Mouse (Mus musculus): Measurements from ENCODE around the gene Tpst2. TPM values are rescaled to one million over a fixed set of nuclear protein-coding genes. Genes with fewer than 3 reads are reported as not detected.

The Tpst2 gene
- polyA plus RNA-seq, 1 experiment from 2014 or later: 52.0 TPM

DNA sequence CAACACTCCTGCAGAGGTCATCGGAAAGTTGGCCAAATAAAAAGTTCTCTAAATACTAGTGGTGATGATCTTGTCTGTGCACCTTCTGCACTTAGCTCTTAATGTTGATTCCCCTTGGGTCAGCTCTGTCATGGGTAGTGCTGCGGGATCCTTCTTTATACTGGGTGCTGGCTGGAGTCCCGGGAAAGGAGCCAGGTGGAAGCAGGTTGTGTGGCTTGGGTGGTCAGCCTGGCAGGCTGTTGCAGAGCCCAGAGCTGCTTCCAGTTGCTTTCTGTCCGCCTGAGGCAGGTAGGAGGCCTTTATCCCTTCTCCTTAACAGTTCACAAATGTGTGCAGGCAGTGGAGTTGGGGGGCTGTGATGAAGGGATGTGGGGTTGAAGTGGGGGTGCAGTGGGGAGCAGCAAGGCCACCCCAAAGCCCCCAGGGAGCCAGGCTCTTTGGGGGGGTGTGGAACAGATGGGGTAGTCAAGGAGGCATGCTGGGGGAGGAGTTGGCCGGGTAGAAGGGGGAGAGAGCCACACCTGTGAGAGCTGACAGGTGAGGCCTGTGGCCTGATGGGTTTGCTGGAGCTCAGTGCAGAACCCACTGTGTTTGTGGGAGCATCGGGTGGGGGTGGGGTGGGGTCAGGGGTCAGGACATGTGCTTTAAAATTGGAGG, 5.8 kb downstream of the Tpst2 start:
- peaks cover 76% of the 10 kb centered on the region for H3K4me1 ChIP-seq
- no peak for ATAC-seq (ENCODE audit: insufficient number of reproducible peaks, low FRiP score, low TSS enrichment, low read depth)
- no peak overlapping the region for H3K27ac ChIP-seq (replicated peaks)
- 64% methylated on average over 6 of the region's 6 CpGs for WGBS
- no peaks in the 10 kb centered on the region for H3K9me3 ChIP-seq (replicated peaks)
- no peaks in the 10 kb centered on the region for H3K36me3 ChIP-seq
- H3K4me2 ChIP-seq (replicated peaks): no peak overlapping the region
- H3K9ac ChIP-seq: no peak overlapping the region
- H3K27me3 ChIP-seq: no peaks in the 10 kb centered on the region
- H3K4me3 ChIP-seq (replicated peaks): no peak overlapping the region

DNA sequence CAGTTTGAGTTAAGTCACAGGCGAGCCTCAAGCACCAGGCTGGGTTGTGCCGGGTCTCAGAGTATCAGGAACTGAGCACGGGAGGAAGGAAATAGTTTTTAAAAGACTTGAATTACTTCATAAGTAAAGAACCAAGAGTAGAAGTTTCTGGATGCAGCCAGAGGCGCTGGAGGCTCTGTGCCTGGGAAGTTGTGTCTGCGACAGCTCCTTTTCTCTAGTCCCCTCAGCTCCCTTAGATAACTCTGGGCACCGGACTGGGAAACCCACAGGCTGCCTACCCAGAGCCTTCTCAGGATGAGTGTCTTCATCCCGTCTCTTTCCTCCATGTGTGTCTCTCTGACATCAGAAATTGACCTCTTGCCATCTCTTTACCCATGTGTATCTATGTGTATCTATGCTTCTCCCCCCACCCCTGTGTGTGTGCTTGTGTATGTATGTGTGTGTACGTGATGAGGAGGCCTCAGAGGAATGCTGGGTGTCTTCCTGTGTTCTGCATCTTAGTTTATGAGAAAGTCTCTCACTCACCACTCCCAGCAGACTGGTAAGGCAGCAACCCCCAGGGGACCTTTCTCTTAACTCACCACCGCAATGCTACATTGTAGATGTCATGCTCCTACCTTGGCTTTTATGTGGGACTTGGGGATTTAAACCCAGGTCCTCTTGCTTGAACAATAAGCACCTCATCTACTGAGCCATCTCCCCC, 6.4 kb downstream of the Tpst2 start:
- Histone ChIP-seq H3K9ac (no peak overlapping the region), H3K9me3 (replicated peaks) (no peaks in the 10 kb centered on the region), H3K4me2 (replicated peaks) (no peak overlapping the region), H3K27me3 (no peaks in the 10 kb centered on the region), H3K27ac (replicated peaks) (no peak overlapping the region), H3K4me1 (peaks cover 75% of the 10 kb centered on the region), H3K4me3 (replicated peaks) (no peak overlapping the region), H3K36me3 (no peaks in the 10 kb centered on the region)
- 55% methylated on average over 9 of the region's 9 CpGs for WGBS
- ATAC-seq (ENCODE audit: insufficient number of reproducible peaks, low FRiP score, low TSS enrichment, low read depth): no peak

DNA sequence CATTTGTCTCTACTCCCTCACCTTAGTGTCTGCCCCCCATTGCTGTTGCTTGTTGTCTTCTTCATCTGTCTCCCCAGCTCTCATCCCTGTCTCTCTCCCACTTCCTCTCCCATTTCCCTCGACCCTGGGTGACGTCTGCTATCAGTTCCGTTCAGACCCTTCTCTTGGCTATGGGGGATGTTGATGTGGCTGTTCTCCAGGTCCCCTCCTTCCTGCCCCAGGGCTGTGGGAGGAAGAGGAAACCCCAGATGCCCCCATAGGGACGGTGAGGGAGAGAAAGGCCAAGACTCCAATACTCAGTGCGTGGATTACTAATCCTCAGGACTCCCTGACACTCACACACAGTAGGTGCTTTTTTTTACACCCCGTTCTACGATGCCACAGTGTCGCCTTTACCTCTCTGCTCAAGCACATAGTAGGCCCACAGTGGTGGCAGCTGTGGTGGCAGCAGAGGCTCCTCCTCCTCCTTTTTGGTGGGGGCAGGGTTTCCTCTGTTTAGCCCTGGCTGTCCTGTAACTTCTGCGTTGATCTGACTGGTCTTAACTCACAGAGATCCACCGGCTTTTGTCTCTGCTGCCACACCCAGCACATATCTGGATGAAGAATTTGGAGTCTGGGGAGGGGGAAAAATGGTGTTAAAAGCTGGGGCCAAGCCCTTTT, 7.2 kb downstream of the Tpst2 start:
- Histone ChIP-seq H3K9me3 (replicated peaks) (no peaks in the 10 kb centered on the region), H3K4me2 (replicated peaks) (no peak overlapping the region), H3K4me1 (peaks cover 75% of the 10 kb centered on the region), H3K36me3 (no peaks in the 10 kb centered on the region), H3K27ac (replicated peaks) (no peak overlapping the region), H3K27me3 (no peaks in the 10 kb centered on the region), H3K9ac (no peak overlapping the region), H3K4me3 (replicated peaks) (no peak overlapping the region)
- 59% methylated on average over 10 of the region's 10 CpGs for WGBS
- ATAC-seq (ENCODE audit: insufficient number of reproducible peaks, low FRiP score, low TSS enrichment, low read depth): no peak

DNA sequence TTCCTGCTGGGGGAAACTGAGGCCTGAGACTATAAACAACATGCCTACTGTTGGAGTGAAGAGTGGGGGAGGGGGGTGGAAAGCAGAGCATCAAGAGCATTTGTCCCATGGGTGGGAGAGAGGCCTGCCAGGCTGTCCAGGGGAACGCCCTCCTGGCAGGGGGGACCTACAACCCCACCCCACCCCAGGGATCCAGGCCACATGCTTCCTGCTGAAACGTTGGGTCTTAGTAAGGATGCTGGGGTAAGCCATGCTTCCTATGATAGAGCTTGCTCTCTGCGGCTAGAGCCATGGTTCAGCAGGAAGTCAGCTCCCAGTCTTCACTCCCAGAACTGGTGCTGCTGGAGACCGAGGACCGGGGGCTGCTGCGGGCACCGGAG, 7.7 kb downstream of the Tpst2 start:
- peaks cover 73% of the 10 kb centered on the region for H3K4me1 ChIP-seq
- WGBS: 69% methylated on average over 7 of the region's 7 CpGs
- no peak overlapping the region for H3K4me2 ChIP-seq (replicated peaks)
- H3K9ac ChIP-seq: no peak overlapping the region
- H3K27me3 ChIP-seq: no peaks in the 10 kb centered on the region
- H3K9me3 ChIP-seq (replicated peaks): no peaks in the 10 kb centered on the region
- H3K36me3 ChIP-seq: no peaks in the 10 kb centered on the region
- no peak overlapping the region for H3K4me3 ChIP-seq (replicated peaks)
- no peak for ATAC-seq (ENCODE audit: insufficient number of reproducible peaks, low FRiP score, low TSS enrichment, low read depth)
- no peak overlapping the region for H3K27ac ChIP-seq (replicated peaks)

DNA sequence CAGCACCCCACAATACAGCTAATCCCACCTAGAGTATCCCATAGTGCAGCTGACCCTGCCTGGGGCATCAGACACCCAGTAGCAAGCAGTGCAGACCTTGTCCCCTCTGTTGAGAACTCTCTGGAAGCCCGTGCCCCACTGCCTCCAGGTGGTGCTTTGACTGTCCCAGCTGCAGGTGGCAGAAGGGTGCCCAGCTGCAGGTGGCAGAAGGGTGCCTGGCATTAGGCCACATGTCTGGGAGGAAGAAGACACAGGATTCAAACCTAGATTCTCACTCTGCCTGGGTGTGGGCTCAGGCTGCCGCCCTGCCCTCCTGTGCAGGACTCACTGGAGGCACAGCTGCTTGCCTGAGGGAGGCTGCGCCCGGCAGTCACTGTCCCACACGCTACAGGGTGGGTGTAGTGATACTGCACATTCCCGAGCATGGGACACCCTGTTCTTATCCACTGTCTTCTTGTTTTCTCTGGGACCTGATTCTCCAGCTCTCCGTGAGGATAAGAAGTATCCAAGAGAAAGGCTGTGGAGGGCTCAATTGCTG, 9.1 kb downstream of the Tpst2 start:
- no peaks in the 10 kb centered on the region for H3K9me3 ChIP-seq (replicated peaks)
- H3K36me3 ChIP-seq: no peaks in the 10 kb centered on the region
- 83% methylated on average over 7 of the region's 7 CpGs for WGBS
- ATAC-seq (ENCODE audit: insufficient number of reproducible peaks, low FRiP score, low TSS enrichment, low read depth): no peak
- H3K27me3 ChIP-seq: no peaks in the 10 kb centered on the region
- no peak overlapping the region for H3K4me3 ChIP-seq (replicated peaks)
- no peak overlapping the region for H3K4me2 ChIP-seq (replicated peaks)
- no peak overlapping the region for H3K27ac ChIP-seq (replicated peaks)
- no peak overlapping the region for H3K9ac ChIP-seq
- H3K4me1 ChIP-seq: peaks cover 61% of the 10 kb centered on the region

DNA sequence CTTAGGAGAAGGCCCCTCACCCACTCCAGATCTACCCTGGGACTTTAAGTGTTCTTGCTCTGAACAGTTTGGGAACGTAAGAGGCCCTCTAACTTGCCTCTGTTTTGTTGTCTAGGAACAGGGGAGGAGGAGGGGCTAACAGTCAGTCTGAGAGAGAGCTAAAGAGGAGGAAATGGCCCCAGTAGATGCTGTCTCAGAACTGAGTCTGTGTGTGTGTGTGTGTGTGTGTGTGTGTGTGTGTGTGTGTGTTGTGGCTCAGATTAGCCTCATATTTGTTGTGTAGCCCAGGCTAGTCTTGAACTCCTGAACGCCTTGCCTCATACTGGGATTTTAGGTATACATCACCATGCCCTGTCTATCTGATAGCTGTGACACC, 10.1 kb downstream of the Tpst2 start:
- 67% methylated on average over 2 of the region's 2 CpGs for whole genome bisulfite sequencing
- H3K4me3 ChIP-seq (replicated peaks): no peak overlapping the region
- H3K27me3 ChIP-seq: no peaks in the 10 kb centered on the region
- peaks cover 56% of the 10 kb centered on the region for H3K4me1 ChIP-seq
- H3K36me3 ChIP-seq: no peaks in the 10 kb centered on the region
- no peak for ATAC-seq (ENCODE audit: insufficient number of reproducible peaks, low FRiP score, low TSS enrichment, low read depth)
- no peaks in the 10 kb centered on the region for H3K9me3 ChIP-seq (replicated peaks)
- H3K27ac ChIP-seq (replicated peaks): no peak overlapping the region
- H3K9ac ChIP-seq: no peak overlapping the region
- H3K4me2 ChIP-seq (replicated peaks): no peak overlapping the region

DNA sequence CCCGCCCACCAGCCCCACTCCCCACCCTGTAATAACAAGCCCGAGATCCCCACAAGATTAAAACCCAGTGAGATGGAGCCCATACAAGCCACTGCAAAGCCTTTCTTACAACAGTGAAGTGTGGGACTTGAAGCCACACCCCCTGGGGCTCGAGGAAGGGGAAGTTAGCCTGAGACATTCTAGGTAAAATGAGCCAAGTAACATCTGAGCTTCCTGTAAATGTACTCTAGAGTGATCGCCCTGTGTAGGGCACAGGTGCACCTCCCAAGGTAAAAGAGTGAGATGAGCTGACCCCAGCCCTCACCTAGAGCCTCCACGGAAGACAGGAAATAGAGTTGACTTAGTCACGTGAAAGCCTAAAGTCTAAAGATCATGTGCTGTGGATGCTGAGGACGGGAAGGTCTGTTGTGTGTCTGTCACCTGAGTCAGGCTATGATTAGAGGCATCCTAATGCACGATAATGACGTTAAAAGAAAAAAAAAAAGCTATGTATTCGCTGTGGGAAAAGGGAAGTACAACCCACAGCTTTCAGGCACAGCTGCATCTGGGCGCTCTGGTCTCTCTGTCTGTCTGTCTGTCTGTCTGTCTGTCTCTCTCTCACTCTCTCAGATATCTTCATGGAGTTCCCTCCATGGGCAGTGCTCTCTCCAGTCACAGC, 10.6 kb downstream of the Tpst2 start:
- H3K9me3 ChIP-seq (replicated peaks): no peaks in the 10 kb centered on the region
- WGBS: 65% methylated on average over 11 of the region's 11 CpGs
- no peaks in the 10 kb centered on the region for H3K36me3 ChIP-seq
- H3K4me2 ChIP-seq (replicated peaks): no peak overlapping the region
- H3K27ac ChIP-seq (replicated peaks): no peak overlapping the region
- no peak overlapping the region for H3K9ac ChIP-seq
- peaks cover 56% of the 10 kb centered on the region for H3K4me1 ChIP-seq
- no peaks in the 10 kb centered on the region for H3K27me3 ChIP-seq
- no peak for ATAC-seq (ENCODE audit: insufficient number of reproducible peaks, low FRiP score, low TSS enrichment, low read depth)
- H3K4me3 ChIP-seq (replicated peaks): no peak overlapping the region

DNA sequence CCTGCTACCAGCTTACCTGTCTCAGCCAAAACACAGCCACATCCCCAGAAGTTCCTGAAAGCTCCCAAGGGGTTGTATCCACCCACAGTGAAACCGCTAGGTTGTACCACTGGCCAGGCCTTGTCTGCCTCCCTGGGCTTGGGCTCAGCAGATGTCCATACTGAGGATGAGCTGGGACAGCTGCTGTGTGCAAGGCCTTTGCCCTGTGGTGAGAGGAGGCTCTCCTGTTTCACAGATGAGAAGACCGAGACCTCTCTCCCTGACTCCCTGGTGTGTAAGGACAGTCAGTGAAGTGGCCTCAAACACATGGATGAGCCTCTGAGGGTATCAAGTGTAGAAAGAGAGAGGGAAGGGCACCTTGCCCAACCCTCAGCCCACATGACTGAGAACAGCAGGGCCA, 11.2 kb downstream of the Tpst2 start:
- no peaks in the 10 kb centered on the region for H3K36me3 ChIP-seq
- WGBS: 82% methylated on average over 2 of the region's 2 CpGs
- H3K4me3 ChIP-seq (replicated peaks): no peak overlapping the region
- peaks cover 54% of the 10 kb centered on the region for H3K4me1 ChIP-seq
- no peaks in the 10 kb centered on the region for H3K9me3 ChIP-seq (replicated peaks)
- H3K27ac ChIP-seq (replicated peaks): no peak overlapping the region
- no peaks in the 10 kb centered on the region for H3K27me3 ChIP-seq
- ATAC-seq (ENCODE audit: insufficient number of reproducible peaks, low FRiP score, low TSS enrichment, low read depth): no peak
- H3K9ac ChIP-seq: no peak overlapping the region
- H3K4me2 ChIP-seq (replicated peaks): no peak overlapping the region

DNA sequence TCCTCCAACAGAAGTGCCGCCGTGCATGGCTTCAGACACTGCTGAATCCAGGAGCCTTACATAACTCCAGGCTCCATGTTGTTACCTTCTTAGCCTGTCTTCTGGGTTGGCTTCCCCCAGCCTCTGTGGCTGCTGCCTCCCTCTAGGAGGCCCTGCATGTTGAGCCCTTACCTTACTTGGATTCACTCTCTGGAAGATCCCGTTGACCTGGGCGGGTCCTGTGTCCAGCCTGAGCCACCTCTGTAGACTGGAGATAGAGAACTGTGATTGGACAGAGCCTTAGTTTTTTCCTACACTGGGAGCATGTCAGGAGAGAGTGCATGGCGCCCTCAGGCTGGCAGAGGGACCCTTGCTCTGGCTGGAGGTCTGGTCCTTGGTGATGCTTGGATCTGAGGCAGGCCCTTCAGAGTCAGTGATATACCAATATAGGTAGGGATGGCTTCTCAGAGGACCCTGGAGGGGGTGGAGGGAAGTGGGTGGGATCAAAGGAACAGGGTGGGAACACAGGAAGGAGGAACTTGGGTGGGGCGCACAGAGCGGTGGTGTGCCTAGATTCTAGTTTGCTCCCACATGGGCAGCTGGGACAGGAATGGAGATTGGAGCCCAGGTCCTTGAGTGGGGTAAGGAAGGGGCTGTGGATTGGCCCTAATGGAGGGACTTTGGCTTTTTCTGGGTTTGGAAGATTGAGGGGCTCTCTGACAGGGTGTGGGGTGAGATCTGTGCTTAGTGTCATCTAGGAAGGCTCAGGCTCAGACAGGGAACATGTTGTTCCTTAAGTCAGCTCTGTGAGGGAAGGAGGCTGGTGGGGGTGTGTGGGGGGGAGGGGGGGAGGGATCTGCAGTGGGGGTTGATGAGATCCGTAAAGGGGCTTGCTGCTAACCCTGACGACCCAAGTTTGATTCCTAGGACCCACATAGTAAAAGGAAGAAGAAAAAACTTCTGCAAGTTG, 12.0 kb downstream of the Tpst2 start:
- WGBS: 82% methylated on average over 9 of the region's 9 CpGs
- peaks cover 46% of the 10 kb centered on the region for H3K4me1 ChIP-seq
- H3K27ac ChIP-seq (replicated peaks): no peak overlapping the region
- H3K4me3 ChIP-seq (replicated peaks): no peak overlapping the region
- no peaks in the 10 kb centered on the region for H3K36me3 ChIP-seq
- no peak overlapping the region for H3K9ac ChIP-seq
- no peaks in the 10 kb centered on the region for H3K9me3 ChIP-seq (replicated peaks)
- no peak for ATAC-seq (ENCODE audit: insufficient number of reproducible peaks, low FRiP score, low TSS enrichment, low read depth)
- H3K27me3 ChIP-seq: no peaks in the 10 kb centered on the region
- H3K4me2 ChIP-seq (replicated peaks): no peak overlapping the region

DNA sequence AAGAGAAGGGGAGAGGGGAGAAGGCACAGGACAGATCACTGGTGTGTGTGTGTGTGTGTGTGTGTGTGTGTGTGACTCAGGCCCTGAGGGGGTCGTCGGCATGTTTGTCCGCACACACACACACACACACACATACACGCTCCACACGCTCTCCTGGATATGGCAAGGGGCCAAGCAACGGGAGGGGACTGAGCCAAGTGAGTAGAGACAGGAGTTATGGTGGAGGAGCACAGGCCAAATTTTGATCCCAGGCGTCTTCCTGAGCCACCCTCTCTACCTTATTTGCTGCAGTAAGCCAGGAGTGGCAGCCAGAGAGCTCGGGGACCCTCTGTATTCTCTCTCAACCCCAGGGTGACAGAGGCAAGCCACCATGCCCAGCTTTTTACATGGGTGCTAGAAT, 12.7 kb downstream of the Tpst2 start:
- no peaks in the 10 kb centered on the region for H3K27me3 ChIP-seq
- H3K27ac ChIP-seq (replicated peaks): no peak overlapping the region
- no peaks in the 10 kb centered on the region for H3K9me3 ChIP-seq (replicated peaks)
- 31% methylated on average over 6 of the region's 8 CpGs for WGBS
- H3K36me3 ChIP-seq: no peaks in the 10 kb centered on the region
- no peak for ATAC-seq (ENCODE audit: insufficient number of reproducible peaks, low FRiP score, low TSS enrichment, low read depth)
- H3K4me1 ChIP-seq: peaks cover 41% of the 10 kb centered on the region
- H3K9ac ChIP-seq: no peak overlapping the region
- H3K4me2 ChIP-seq (replicated peaks): no peak overlapping the region
- H3K4me3 ChIP-seq (replicated peaks): no peak overlapping the region

Data from embryonic facial prominence, embryonic 15.5 days (tissue).